Mouse (Mus musculus) hindbrain, embryonic 15.5 days (tissue): ENCODE measurements around the gene Pdcd1lg2. TPM values are rescaled to one million over a fixed set of nuclear protein-coding genes. Genes with fewer than 3 reads are reported as not detected.

Experiments
- ATAC-seq: fragments of 200-750 bp; cut with Nextera tagmentation; 2 replicates; pipeline ENCODE4 v1.8.0; 2017; ENCODE audit warnings: low read depth, moderate number of reproducible peaks, moderate TSS enrichment; ENCODE audit not compliant: low FRiP score
- H3K27ac ChIP-seq: fragments of 300-500 bp; sonication (generic); replicated peaks from 2 replicates; pipeline ENCODE4 v1.5.1; 2015; ENCODE audit warnings: mild to moderate bottlenecking, inconsistent platforms
- H3K27me3 ChIP-seq: fragments of 300-500 bp; sonication (generic); 2 replicates; pipeline ENCODE4 v1.6.1; 2015; ENCODE audit warnings: control low read depth, inconsistent platforms
- H3K36me3 ChIP-seq: fragments of 300-500 bp; sonication (generic); 2 replicates; pipeline ENCODE4 v1.6.1; 2015; ENCODE audit warnings: control low read depth, inconsistent platforms
- H3K4me1 ChIP-seq: fragments of 300-500 bp; sonication (generic); replicated peaks from 2 replicates; pipeline ENCODE4 v1.6.1; 2015; ENCODE audit warnings: control low read depth, inconsistent platforms
- H3K4me2 ChIP-seq: fragments of 300-500 bp; sonication (generic); 2 replicates; pipeline ENCODE4 v1.6.1; 2015; ENCODE audit warnings: moderate library complexity, mild to moderate bottlenecking, inconsistent platforms
- H3K4me3 ChIP-seq: fragments of 300-500 bp; sonication (generic); 2 replicates; pipeline ENCODE4 v1.5.1; 2015; ENCODE audit warnings: mild to moderate bottlenecking, inconsistent platforms
- H3K9ac ChIP-seq: fragments of 300-500 bp; sonication (generic); 2 replicates; pipeline ENCODE4 v1.6.1; 2015; ENCODE audit warnings: inconsistent platforms
- H3K9me3 ChIP-seq: fragments of 300-500 bp; sonication (generic); 2 replicates; pipeline ENCODE4 v1.6.1; 2016; ENCODE audit warnings: control low read depth, inconsistent platforms
- WGBS: fragments of 180-500 bp; shearing (Covaris S2); methylation state at CpG from one replicate; pipeline ENCODE4 v1.1.7; 2015; 5-methylcytosine and 5-hydroxymethylcytosine counted together
- polyA plus RNA-seq: library from polyadenylated mRNA; unstranded; fragments of >200 nt; fragmentation: Nextera tagmentation; extraction: Ambion mirVana; gene quantifications from 2 replicates; pipeline ENCODE4 v1.2.1, GENCODE M21; 2015

Pdcd1lg2 gene
- polyA plus RNA-seq, 1 experiment from 2014 or later: not detected

- Histone ChIP-seq H3K9ac (no peak overlapping the region), H3K9me3 (no peaks in the 10 kb centered on the region), H3K4me2 (no peak overlapping the region), H3K36me3 (no peaks in the 10 kb centered on the region), H3K4me3 (no peak overlapping the region), H3K4me1 (no peaks in the 10 kb centered on the region), H3K27ac (no peak overlapping the region), H3K27me3 (no peaks in the 10 kb centered on the region)
- ATAC-seq: no peak
- 95% methylated on average over 7 of the region's 7 CpGs for WGBS
Observed at GRCm38 (mm10) chr19:29463645-29464395, 53.1 kb downstream of the Pdcd1lg2 start.

- Histone ChIP-seq H3K9me3 (no peaks in the 10 kb centered on the region), H3K27ac (no peak overlapping the region), H3K4me2 (no peak overlapping the region), H3K4me1 (peaks cover 5% of the 10 kb centered on the region), H3K36me3 (no peaks in the 10 kb centered on the region), H3K27me3 (no peaks in the 10 kb centered on the region), H3K9ac (no peak overlapping the region), H3K4me3 (no peak overlapping the region)
- ATAC-seq: no peak
- WGBS: 94% methylated on average over 9 of the region's 9 CpGs
Observed at GRCm38 (mm10) chr19:29466819-29467218, 56.1 kb downstream of the Pdcd1lg2 start.

DNA sequence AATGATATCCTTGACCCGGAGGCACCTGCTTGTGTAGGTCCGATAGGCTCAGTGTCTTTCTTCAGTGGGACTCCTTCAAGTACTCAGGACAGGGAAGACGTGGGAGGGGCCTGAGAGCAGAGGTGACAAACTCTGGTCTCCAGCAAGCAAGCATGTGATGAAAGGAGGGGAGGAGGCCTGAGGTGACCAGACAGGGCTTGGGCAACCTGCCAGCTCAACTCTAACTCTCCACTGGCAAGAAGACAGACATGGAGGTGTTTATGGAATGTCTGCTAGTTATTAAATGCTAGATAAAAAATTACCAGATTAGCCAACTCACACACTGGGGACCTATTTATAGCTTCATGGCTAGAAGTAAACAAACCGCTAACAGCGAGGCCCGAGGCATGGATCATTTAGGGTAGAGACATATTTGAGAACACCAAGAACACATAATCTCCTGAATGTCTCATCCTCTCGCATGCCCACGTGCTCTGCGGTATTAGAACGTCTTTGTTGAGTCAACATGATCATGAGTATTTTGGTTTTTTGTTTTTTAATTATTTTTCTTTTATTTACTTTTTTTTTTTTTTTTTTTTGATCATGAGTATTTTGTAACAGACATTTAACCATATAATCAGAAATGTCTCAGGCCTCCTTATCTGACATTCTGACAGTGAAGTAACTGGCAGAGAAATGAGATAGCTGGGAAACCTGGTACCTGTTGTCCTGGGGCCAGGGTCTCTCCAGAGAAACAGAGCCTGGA, 58.4 kb downstream of the Pdcd1lg2 start:
- no peak overlapping the region for H3K9ac ChIP-seq
- H3K36me3 ChIP-seq: no peaks in the 10 kb centered on the region
- H3K9me3 ChIP-seq: no peaks in the 10 kb centered on the region
- H3K4me3 ChIP-seq: no peak overlapping the region
- no peaks in the 10 kb centered on the region for H3K27me3 ChIP-seq
- 83% methylated on average over 10 of the region's 10 CpGs for WGBS
- peaks cover 5% of the 10 kb centered on the region for H3K4me1 ChIP-seq
- no peak overlapping the region for H3K27ac ChIP-seq
- no peak for ATAC-seq
- no peak overlapping the region for H3K4me2 ChIP-seq

- Histone ChIP-seq H3K36me3 (no peaks in the 10 kb centered on the region), H3K4me1 (peaks cover 5% of the 10 kb centered on the region), H3K9ac (no peak overlapping the region), H3K27me3 (no peaks in the 10 kb centered on the region), H3K27ac (no peak overlapping the region), H3K4me2 (no peak overlapping the region), H3K9me3 (no peaks in the 10 kb centered on the region), H3K4me3 (no peak overlapping the region)
- ATAC-seq: no peak
- WGBS: 85% methylated on average over 2 of the region's 2 CpGs
Observed at GRCm38 (mm10) chr19:29469686-29470254, 59.1 kb downstream of the Pdcd1lg2 start.

DNA sequence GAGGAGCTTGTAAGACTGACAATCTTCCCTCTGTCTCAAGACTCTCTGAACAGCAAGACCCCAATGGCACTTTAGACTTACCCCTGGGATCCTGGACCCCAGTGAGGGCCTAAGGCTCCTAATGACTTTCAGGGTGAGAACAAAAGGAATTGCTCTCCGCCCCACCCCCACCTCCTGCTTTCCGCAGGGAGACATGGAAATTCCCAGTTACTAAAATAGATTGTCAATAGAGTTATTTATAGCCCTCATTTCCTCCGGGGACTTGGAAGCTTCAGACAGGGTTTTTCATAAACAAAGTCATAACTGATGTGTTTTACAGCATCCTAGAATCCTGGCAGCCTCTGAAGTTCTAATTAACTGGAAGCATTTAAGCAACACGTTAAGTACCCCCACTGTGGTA, 59.9 kb downstream of the Pdcd1lg2 start:
- Histone ChIP-seq H3K4me2 (no peak overlapping the region), H3K9me3 (no peaks in the 10 kb centered on the region), H3K27me3 (no peaks in the 10 kb centered on the region), H3K27ac (no peak overlapping the region), H3K4me1 (peaks cover 5% of the 10 kb centered on the region), H3K9ac (no peak overlapping the region), H3K36me3 (no peaks in the 10 kb centered on the region), H3K4me3 (no peak overlapping the region)
- 31% methylated on average over 4 of the region's 4 CpGs for WGBS
- ATAC-seq: no peak

DNA sequence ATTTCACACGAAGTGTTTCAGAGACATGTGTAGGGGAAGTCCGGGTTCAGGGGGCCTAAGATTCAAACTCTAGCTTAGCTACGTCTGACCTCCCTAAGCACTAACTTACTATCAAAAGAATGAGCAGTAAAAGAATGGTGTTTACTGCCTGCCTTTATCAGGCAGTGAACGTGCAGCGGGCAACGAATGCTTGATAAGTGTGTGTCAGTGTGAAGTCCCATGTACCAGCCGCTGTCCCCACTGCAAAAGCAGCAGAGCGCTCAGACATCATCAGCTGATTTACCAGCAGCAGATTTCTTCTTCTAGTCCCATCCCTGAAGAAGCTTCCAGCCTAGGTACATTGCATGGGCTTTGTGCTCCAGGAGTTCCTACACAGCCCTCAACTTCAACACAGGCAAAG, 61.7 kb downstream of the Pdcd1lg2 start:
- Histone ChIP-seq H3K9me3 (no peaks in the 10 kb centered on the region), H3K36me3 (no peaks in the 10 kb centered on the region), H3K4me1 (peaks cover 5% of the 10 kb centered on the region), H3K27ac (no peak overlapping the region), H3K4me3 (no peak overlapping the region), H3K4me2 (no peak overlapping the region), H3K9ac (no peak overlapping the region), H3K27me3 (no peaks in the 10 kb centered on the region)
- 90% methylated on average over 8 of the region's 8 CpGs for WGBS
- ATAC-seq: no peak

GRCm38 (mm10) chr19:29472946-29473345, 62.2 kb downstream of the Pdcd1lg2 start:
- no peaks in the 10 kb centered on the region for H3K36me3 ChIP-seq
- ATAC-seq: no peak
- H3K9me3 ChIP-seq: no peaks in the 10 kb centered on the region

GRCm38 (mm10) chr19:29474803-29475202, 64.1 kb downstream of the Pdcd1lg2 start:
- H3K4me3 ChIP-seq: no peak overlapping the region
- H3K9me3 ChIP-seq: no peaks in the 10 kb centered on the region
- H3K4me2 ChIP-seq: no peak overlapping the region
- no peaks in the 10 kb centered on the region for H3K27me3 ChIP-seq
- no peak for ATAC-seq
- H3K36me3 ChIP-seq: no peaks in the 10 kb centered on the region
- 57% methylated on average over 2 of the region's 2 CpGs for WGBS
- no peak overlapping the region for H3K9ac ChIP-seq
- no peak overlapping the region for H3K27ac ChIP-seq
- peaks cover 5% of the 10 kb centered on the region for H3K4me1 ChIP-seq

More at GRCm38 (mm10) chr19:29472946-29473345, 62.2 kb downstream of the Pdcd1lg2 start:
- no peaks in the 10 kb centered on the region for H3K27me3 ChIP-seq
- WGBS: 93% methylated on average over 5 of the region's 5 CpGs
- H3K4me3 ChIP-seq: no peak overlapping the region
- H3K27ac ChIP-seq: no peak overlapping the region
- no peak overlapping the region for H3K9ac ChIP-seq
- H3K4me1 ChIP-seq: peaks cover 5% of the 10 kb centered on the region
- H3K4me2 ChIP-seq: no peak overlapping the region

- no peak overlapping the region for H3K27ac ChIP-seq
- no peak for ATAC-seq
- no peaks in the 10 kb centered on the region for H3K27me3 ChIP-seq
- no peak overlapping the region for H3K9ac ChIP-seq
- WGBS: 94% methylated on average over 4 of the region's 4 CpGs
- H3K4me1 ChIP-seq: peaks cover 5% of the 10 kb centered on the region
- H3K4me2 ChIP-seq: no peak overlapping the region
- no peaks in the 10 kb centered on the region for H3K36me3 ChIP-seq
- no peak overlapping the region for H3K4me3 ChIP-seq
- H3K9me3 ChIP-seq: no peaks in the 10 kb centered on the region
Observed at GRCm38 (mm10) chr19:29475210-29475620, 64.5 kb downstream of the Pdcd1lg2 start.

DNA sequence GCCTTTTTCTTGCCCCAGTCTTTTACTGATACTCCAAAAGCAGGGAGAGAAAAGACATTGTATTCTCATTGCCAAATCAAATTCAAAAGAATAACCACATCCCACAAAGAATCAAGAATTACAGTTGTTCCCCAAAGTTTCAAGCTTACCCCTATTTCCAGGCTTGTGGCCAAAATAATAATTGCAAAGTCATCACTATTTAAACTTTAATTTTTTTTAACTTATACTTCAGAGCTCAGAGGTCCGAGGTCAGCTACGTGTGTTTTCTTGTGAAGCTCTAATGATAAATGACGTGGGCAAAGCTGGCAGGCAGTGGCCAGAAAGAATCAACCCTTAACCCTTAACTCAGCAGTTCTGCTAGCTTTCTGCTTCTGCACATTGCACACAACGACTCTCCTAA, 67.9 kb downstream of the Pdcd1lg2 start:
- no peak for ATAC-seq
- 26% methylated on average over 4 of the region's 4 CpGs for WGBS
- no peak overlapping the region for H3K9ac ChIP-seq

GRCm38 (mm10) chr19:29481578-29481977, 70.9 kb downstream of the Pdcd1lg2 start:
- H3K9me3 ChIP-seq: no peaks in the 10 kb centered on the region
- H3K9ac ChIP-seq: no peak overlapping the region
- H3K36me3 ChIP-seq: no peaks in the 10 kb centered on the region
- no peak overlapping the region for H3K4me3 ChIP-seq
- ATAC-seq: no peak
- H3K4me2 ChIP-seq: no peak overlapping the region
- no peaks in the 10 kb centered on the region for H3K4me1 ChIP-seq
- H3K27me3 ChIP-seq: no peaks in the 10 kb centered on the region
- no peak overlapping the region for H3K27ac ChIP-seq
- 60% methylated on average over 6 of the region's 6 CpGs for WGBS

More for the DNA sequence above, 67.9 kb downstream of the Pdcd1lg2 start:
- Histone ChIP-seq H3K27me3 (no peaks in the 10 kb centered on the region), H3K9me3 (no peaks in the 10 kb centered on the region), H3K36me3 (no peaks in the 10 kb centered on the region), H3K27ac (no peak overlapping the region), H3K4me1 (no peaks in the 10 kb centered on the region), H3K4me3 (no peak overlapping the region), H3K4me2 (no peak overlapping the region)

- Histone ChIP-seq H3K27ac (no peak overlapping the region), H3K9me3 (no peaks in the 10 kb centered on the region), H3K4me3 (no peak overlapping the region), H3K4me1 (no peaks in the 10 kb centered on the region), H3K4me2 (no peak overlapping the region), H3K36me3 (no peaks in the 10 kb centered on the region), H3K27me3 (no peaks in the 10 kb centered on the region), H3K9ac (no peak overlapping the region)
- WGBS: 77% methylated on average over 5 of the region's 5 CpGs
- no peak for ATAC-seq
Observed at GRCm38 (mm10) chr19:29482148-29482547, 71.4 kb downstream of the Pdcd1lg2 start.
